Mouse (Mus musculus) cortical plate, adult 2 months (tissue): ENCODE measurements around the gene Pax7.

Experiments
- CTCF ChIP-seq: fragments of 200-500 bp; IDR thresholded peaks from 2 replicates; pipeline ENCODE4 v1.5.1; 2011; ENCODE audit warnings: mild to moderate bottlenecking, control low read depth, low read length; ENCODE audit not compliant: insufficient read depth; ENCODE audit errors: extremely low read depth
- POLR2A ChIP-seq: fragments of 200-500 bp; IDR thresholded peaks from 2 replicates; pipeline ENCODE4 v1.6.1; 2011; ENCODE audit warnings: mild to moderate bottlenecking, low read length, control low read depth; ENCODE audit not compliant: insufficient read depth; ENCODE audit errors: extremely low read depth

GRCm38 (mm10) chr4:139746177-139746576, 87.2 kb downstream of the Pax7 start:
- TF ChIP-seq CTCF: no peak
- TF ChIP-seq POLR2A: no peak
